Mouse (Mus musculus) spleen, adult 12 weeks (tissue): Measurements from ENCODE around the gene Capn7.

Experiments used
- DNase-seq: peaks from one replicate; pipeline ENCODE4 v3.0.0; 2022; ENCODE audit warnings: low spot score

Gene Capn7

DNA sequence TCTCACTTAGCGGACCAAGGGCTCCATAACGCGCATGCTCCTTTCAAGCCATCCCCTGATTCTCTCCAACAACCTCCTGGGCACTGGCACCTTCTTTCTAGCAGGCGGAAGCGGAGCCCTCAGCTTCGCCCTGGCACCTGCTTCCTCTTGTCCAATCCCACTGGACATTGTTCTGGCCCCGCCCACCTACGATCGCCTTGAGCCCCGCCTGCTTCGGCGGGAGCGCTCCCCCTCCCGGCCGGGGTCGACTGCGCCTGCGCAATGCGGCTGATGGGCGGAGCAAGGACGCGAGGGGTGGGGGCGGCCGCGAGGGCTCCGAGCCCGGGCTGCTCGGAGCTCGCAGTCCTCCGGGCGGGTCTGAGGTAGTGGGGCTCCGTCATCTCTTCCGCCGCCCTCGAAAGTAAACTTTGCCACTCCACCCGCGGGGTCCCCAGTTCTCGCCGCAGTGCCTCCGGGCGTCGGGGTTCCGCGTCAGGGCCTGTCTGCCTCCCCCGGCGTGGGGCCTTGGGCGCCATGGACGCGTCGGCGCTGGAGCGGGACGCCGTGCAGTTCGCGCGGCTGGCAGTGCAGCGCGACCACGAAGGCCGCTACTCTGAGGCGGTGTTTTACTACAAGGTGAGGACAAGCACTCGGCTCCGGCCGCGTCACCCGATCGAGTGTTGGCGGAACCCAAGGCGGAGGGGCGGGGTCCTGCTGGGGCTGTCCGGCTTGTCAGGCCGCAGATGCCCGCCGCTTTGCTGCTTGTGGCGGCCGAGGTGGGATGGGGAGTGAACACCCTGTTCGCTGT lies at the start of gene Capn7:
Capn7 (plus strand) TSS at position 270 of the 787 bp plus-strand sequence.
- peak; percentile 100 for DNase-seq

GRCm38 (mm10) chr14:31313192-31313591 lies 23.2 kb upstream of the Capn7 start:
- DNase-seq, result no peak

GRCm38 (mm10) chr14:31316613-31317012 lies 19.8 kb upstream of the Capn7 start:
- DNase-seq, result no peak

DNA sequence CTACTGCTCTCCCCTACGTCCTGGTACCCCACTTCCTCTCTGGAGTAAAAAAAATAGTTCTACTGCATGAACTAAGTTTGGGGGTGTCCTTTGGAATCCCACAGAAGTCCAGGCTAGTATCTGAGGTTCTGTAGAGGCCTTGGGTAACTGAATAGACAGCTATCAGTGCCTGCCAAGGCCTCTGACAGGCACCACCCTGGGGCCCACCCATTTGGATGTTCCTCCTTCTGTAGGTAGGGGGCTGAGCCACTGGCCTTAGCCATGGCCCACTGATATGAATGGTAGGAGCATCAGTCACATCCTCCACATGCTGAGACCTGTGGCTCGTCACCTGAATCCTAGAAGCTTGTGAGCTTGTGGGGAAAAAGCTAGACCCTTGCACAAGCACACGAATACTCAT lies 18.7 kb upstream of the Capn7 start:
- DNase-seq, result no peak

DNA sequence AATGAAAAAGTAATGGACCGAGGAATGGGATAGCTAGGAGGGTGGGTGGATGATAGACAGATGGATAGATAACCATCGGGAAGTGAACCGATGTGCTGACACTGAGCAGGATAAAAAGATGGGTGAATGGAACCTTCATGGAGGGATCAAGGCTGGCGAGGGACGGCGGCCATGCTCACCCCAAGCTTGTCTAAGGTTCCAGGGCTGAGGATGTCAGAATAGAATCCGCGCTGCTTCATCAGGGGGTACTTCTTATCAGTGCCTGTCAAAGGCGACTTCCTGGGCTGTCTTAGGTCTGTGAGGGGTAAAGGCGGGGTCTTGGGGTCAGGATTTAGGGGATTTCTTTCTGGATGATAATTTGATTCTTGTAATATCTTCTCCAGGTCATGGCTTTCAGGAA lies 16.9 kb upstream of the Capn7 start:
- DNase-seq, result no peak

DNA sequence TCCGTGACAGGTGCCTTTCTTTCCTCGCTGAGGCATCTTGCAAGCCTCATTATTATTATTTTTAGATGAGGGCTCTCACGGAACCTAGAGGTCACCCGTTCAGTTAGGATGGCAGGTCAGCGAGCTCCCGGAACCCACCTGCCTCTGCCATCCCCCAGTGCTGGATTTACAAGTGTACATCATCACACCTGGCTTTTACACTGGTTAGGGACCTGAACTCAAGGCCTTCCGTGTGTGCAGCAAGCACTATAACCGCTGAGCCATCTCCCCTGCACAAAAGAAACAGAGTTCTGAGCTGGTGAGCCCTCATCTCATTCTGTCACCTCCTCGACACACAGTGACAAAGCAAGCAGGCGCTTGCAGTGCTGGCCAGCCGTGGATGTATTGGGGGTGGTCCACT lies 15.3 kb upstream of the Capn7 start:
- DNase-seq, result no peak

GRCm38 (mm10) chr14:31322191-31322590 lies 14.2 kb upstream of the Capn7 start:
- DNase-seq, result no peak

- no peak for DNase-seq
Measured at GRCm38 (mm10) chr14:31323189-31323588, 13.2 kb upstream of the Capn7 start.

DNA sequence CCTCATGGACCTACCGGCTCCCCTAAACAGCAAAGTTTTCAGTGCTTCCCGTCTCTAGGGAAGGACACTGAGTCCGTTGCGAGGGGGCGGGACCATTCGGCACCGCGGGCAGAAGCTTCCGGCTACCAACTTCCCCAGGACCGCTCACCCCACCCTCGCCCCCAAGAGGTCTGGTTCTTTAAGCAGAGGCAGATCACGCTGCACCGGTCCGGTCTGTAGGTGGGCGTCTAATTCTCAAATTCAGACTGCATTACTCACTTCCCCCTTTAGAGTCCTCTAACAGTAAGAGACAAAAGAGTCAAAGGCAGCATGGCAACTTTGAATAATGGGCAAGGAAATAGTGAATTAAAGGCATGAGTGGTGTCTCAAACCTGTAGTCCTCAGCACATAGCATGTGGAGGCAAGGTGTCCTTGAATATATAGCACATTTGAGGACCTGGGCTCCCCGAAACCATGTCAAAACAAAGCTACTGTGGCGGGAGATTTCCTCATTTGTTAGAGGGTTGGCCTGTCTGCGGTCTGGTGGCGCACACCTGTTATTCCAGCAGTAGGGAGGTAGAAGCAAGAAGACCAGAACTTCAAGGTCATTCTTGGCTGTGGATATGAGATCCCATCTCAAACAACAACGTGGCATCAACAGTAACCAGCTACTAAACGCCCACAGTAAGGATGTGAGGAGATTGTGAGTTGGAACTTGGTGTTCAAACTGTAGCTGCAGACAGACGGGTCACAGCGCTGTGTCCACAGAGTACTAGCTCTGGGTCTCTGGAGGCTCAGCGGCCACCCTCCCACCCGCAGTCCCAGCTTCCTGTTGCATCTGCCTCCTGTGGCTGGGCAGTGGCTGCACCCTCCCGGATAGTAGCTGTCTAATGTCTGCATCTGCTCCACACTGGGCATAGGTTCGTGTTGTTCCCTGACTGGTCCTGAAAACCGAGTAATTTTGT lies 12.3 kb upstream of the Capn7 start, which contains the start of gene Dnah1:
Dnah1 (minus strand) TSS at position 48 of the 944 bp plus-strand sequence.
- peak; percentile 31 for DNase-seq

DNA sequence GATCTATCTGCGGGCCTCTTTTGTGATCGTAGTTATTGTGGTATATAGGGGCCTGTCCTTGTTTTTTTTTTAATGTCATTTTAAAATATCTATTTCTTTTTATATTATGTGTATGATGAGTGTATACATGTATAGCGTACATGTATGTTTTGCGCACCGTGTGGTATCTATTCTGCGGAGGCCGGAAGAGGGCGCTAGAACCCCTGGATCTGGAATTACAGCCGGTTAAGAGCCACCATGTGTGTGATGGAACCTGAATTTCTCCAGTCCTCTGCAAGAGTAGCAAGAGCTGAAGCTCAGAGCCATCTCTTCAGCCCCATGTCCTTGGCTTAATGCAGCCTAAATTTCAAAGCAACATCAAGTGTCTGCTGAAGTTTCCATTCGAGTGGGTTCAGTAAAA lies 11.6 kb upstream of the Capn7 start:
- no peak for DNase-seq

GRCm38 (mm10) chr14:31325551-31325950 lies 10.9 kb upstream of the Capn7 start:
- no peak for DNase-seq

DNA sequence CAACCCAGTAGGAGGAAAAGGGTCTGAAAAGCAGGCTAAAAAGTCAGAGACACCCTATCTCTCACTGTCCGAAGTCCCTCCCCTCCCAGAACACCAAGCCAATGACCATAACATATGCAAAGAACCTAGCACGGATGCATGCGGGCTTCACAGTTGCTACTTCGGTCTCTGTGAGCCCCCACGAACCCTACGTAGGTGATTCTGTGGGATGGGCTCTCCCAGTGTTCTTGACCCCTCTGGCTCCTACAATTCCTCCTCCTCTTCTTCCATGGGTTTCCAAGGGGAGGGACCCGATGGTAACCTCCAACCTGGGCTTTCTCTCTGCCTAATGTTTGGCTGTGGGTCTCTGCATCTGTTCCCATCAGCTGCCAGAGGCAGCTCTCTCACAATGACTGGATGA lies 9.7 kb upstream of the Capn7 start:
- no peak for DNase-seq

- DNase-seq, result no peak
Measured at GRCm38 (mm10) chr14:31327196-31327595, 9.2 kb upstream of the Capn7 start.

- no peak for DNase-seq
Measured at GRCm38 (mm10) chr14:31327681-31328080, 8.8 kb upstream of the Capn7 start.

GRCm38 (mm10) chr14:31329741-31330140 lies 6.7 kb upstream of the Capn7 start:
- no peak for DNase-seq

- no peak for DNase-seq
Measured at GRCm38 (mm10) chr14:31330957-31331356, 5.5 kb upstream of the Capn7 start.

GRCm38 (mm10) chr14:31335765-31336164 lies 673 bp upstream of the Capn7 start:
- no peak for DNase-seq

DNA sequence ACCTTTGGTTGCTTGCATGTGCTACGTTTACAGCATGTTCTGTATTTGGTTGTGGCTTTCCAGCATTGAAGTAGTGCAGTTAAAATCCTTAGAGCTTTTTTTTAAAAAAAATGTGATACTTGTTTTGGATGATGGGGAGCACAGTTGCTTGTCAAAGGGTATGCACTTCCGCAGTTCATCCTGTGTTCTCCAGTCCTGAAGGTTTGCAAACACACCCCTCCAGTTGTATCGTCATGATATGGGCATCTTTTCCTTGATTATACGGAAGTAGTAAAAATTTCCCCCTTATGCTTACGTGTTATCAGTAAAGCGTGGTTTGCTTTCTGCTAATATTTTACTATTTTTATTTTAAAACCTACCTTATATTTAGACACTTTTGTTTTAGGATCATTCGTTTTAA lies 968 bp downstream of the Capn7 start:
- no peak for DNase-seq

DNA sequence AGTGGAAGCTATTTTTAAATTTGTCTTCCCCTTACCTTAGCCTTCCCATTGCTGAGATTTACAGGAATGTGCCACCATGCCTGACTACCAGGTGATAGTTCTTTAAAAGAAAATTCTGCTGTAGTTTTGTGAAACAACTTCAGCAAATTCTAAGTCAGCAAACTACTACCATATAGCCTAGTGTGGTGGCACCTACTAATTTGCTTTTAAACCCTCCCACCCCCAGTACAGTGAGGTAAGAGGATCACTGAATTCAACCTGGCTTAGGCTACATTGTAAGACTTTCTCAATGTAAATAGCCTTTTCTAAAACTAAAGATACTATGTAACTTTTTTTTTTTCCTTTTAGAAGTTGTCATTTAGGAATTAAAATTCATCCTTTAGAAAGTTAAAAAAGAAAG lies 1.5 kb downstream of the Capn7 start:
- DNase-seq, result no peak

DNA sequence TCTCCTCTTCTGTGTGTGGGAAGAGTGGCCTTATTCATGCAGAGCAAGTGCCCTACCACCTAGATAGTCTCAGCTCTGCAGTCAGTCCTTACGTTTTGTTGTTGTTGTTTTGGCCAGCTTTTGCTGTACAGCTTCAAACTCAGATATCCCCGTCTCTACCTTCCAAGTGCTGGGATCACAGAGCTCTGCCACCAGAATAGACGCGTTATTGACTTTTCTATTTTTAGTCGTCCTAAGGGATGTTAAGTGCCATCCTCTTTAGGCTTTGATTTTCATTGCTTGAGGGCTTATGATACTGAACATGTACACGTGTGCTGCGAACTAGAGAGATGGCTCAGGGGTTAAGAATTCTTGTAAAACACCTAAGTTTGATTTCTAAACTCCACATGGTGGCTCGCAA lies 6.8 kb downstream of the Capn7 start:
- no peak for DNase-seq

GRCm38 (mm10) chr14:31345367-31345766 lies 8.9 kb downstream of the Capn7 start:
- DNase-seq, result no peak

DNA sequence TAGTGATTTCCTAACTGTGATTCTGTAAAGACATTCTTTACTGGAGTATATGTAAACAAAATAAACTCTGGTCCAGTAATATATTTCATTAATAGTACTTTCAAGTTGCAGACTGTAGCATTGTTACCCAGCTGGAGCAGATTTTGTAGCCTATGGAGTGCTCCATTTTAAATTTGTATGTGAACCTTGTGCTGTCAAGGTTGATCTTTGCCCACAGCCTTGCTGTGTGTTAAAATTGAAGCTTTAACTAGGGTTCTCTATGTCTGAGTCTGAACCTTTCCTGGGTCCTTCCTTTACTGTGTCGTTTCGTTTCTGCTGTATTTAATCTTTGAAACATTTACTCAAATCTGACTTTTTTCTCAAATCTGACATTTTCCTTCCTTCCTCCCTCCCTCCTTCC lies 25.8 kb downstream of the Capn7 start:
- DNase-seq, result no peak

GRCm38 (mm10) chr14:31364589-31364988 lies 28.2 kb downstream of the Capn7 start:
- no peak for DNase-seq
